Mouse (Mus musculus) C2C12 (cell line): ENCODE results near the gene Hsf4. TPM values are rescaled to one million over a fixed set of nuclear protein-coding genes. Genes with fewer than 3 reads are reported as not detected.
A peak's percentile ranks its signal among the peaks of the same experiment; 100 is the strongest.

ENCODE experiments used
- H3K27me3 ChIP-seq: one replicate; pipeline ENCODE4 v1.6.1; 2011; ENCODE audit not compliant: control insufficient read depth, insufficient read depth, insufficient read length
- H3K36me3 ChIP-seq: one replicate; pipeline ENCODE4 v1.6.1; 2011; ENCODE audit not compliant: control insufficient read depth, insufficient read depth
- H3K4me3 ChIP-seq: one replicate; pipeline ENCODE4 v1.5.1; 2011; ENCODE audit warnings: mild to moderate bottlenecking, control low read depth; ENCODE audit not compliant: poor library complexity, insufficient read depth, severe bottlenecking
- H3K79me2 ChIP-seq: one replicate; pipeline ENCODE4 v1.6.1; 2011; ENCODE audit not compliant: control insufficient read depth, insufficient read depth
- H3K79me3 ChIP-seq: one replicate; pipeline ENCODE4 v1.6.1; 2011; ENCODE audit warnings: low read depth, control low read depth
- H3ac ChIP-seq: one replicate; pipeline ENCODE3; 2011; ENCODE audit warnings: low read depth; ENCODE audit not compliant: control insufficient read depth, insufficient read length
- CEBPB ChIP-seq: IDR thresholded peaks from one replicate; pipeline ENCODE4 v1.6.1; 2011; ENCODE audit warnings: low read depth, mild to moderate bottlenecking, control low read depth, moderate library complexity
- CTCF ChIP-seq: IDR thresholded peaks from one replicate; pipeline ENCODE4 v1.5.1; 2011; ENCODE audit not compliant: control insufficient read depth, insufficient read depth, insufficient read length
- FOSL1 ChIP-seq: IDR thresholded peaks from one replicate; pipeline ENCODE4 v1.8.0; 2011; ENCODE audit warnings: mild to moderate bottlenecking, low read length; ENCODE audit not compliant: poor library complexity, insufficient read depth, severe bottlenecking
- MAX ChIP-seq: IDR thresholded peaks from one replicate; pipeline ENCODE4 v1.6.1; 2011; ENCODE audit warnings: mild to moderate bottlenecking, control low read depth
- MYOD1 ChIP-seq: IDR thresholded peaks from one replicate; pipeline ENCODE4 v1.6.1; 2011; ENCODE audit warnings: low read depth; ENCODE audit not compliant: control insufficient read depth, insufficient read length
- MYOG ChIP-seq: IDR thresholded peaks from one replicate; pipeline ENCODE4 v1.6.1; 2011; ENCODE audit not compliant: control insufficient read depth, insufficient read length; ENCODE audit errors: extremely low read depth
- USF1 ChIP-seq: IDR thresholded peaks from one replicate; pipeline ENCODE4 v1.6.1; 2011; ENCODE audit warnings: low read depth, mild to moderate bottlenecking, control low read depth, moderate library complexity
- polyA plus RNA-seq: library from polyadenylated mRNA; unstranded; fragments of >200 nt; fragmentation: generic; extraction: Trizol; gene quantifications from one replicate; pipeline ENCODE4 v1.2.1, GENCODE M21; 2012; ENCODE audit warnings: missing spikeins

Hsf4 gene
- polyA plus RNA-seq, 1 experiment, result 3.4 TPM

DNA sequence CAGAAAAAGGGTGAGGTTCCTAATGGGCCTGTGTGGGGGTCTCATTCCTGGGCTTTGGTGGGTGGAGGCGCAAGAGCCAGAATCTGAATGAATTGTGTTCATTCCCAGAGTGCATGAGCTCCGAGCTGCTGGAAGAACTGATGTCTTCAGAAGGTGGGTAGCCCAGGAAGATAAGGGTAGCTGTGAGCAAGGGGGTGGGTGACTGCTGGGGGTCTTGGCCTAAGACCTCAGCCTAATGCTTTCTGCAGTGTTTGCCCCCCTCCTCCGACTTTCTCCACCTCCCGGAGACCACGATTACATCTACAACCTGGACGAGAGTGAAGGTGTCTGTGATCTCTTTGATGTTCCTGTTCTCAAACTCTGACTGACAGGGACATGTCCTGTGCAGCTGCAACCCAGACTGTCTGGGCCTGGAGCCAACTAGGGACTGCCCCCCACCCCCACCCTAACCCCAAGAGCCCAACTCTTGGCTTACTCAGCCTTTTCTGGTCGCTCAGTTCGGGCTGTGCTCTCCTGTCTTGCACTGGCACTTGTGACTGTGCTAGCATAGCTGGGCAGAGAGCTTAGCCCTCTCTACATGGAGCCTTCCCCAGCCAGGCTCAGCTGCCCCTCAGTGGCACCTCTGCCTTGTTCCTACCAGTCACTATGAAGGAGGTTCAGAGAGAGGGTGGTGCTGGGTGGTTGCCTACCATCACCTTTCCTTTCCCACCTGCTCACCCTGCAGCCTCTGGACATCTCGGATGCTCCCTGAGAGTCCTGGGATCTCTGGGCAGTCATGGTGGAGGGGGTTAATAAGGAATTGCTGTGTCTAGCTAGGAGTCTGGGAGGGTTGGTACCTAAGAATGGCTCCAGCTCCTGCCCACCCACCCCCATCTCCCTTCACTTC, 35.0 kb downstream of the Hsf4 start:
- TF ChIP-seq MYOD1 (peak; percentile 68), FOSL1 (no peak)
- H3ac ChIP-seq, result no peak overlapping the region
- H3K27me3 ChIP-seq, result no peaks in the 10 kb centered on the region
- H3K4me3 ChIP-seq, result no peak overlapping the region
- peaks cover 73% of the 10 kb centered on the region for H3K36me3 ChIP-seq
- H3K79me2 ChIP-seq, result peaks cover 33% of the 10 kb centered on the region
- H3K79me3 ChIP-seq, result peaks cover 9% of the 10 kb centered on the region

DNA sequence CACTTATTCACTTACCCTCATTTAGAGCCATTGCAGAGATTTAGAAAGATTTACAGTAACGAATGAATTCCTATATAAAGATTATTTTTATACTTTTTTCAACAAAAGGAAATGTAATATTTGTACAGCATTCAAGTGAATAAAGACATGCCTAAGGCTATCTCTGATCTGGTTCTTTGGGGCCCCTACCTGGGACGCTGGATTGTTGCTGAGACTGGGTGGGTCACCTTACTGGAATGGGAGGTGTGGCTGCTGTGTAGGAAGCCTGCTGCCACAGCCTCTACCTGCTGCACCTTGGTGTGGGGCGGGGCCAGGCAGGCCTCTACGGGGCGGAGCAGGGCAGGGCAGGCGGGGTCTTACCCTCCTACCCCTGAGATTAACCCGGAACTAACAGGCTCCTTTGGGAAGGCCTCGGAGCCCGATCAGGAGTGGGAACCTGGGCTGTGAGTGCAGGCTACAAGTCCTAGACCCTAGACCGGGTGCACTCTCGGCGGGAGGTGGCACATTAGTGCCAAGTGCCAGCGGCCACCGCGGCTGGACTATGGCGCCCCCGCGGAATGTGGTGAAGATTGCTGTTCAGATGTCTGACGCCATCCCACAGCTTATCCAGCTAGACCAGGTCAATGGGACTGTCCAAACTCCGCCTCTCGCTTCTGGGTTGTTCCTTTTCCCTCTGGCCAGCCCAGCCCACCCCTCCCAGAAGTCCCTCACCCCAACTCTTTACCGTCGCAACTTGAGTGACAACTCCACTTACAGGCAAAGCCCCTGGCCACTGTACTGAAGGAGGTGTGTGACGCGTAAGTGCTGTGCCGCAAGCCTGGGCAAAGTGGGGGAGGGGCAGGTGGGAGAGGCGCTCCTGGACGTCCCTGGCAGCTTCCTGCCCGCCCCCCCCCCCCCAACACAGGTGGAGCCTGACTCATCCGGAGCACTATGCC, 35.9 kb downstream of the Hsf4 start, which contains the start of gene Elmo3:
TSS of gene Elmo3 (plus strand) at position 391 of the 935 bp plus-strand sequence.
- no peak for TF ChIP-seq CTCF
- no peak for TF ChIP-seq CEBPB
- TF ChIP-seq MYOG, result no peak
- no peak for TF ChIP-seq MAX
- TF ChIP-seq FOSL1, result no peak
- no peak for TF ChIP-seq USF1
- TF ChIP-seq MYOD1, result no peak
- Histone ChIP-seq H3K27me3 (no peaks in the 10 kb centered on the region), H3K4me3 (no peak within 1 kb of the TSS), H3K36me3 (peaks cover 71% of the 10 kb centered on the region), H3K79me3 (peaks cover 4% of the 10 kb centered on the region), H3ac (no peak within 1 kb of the TSS), H3K79me2 (peaks cover 24% of the 10 kb centered on the region)

GRCm38 (mm10) chr8:105306146-105306691, 36.6 kb downstream of the Hsf4 start:
- no peak overlapping the region for H3K4me3 ChIP-seq
- peaks cover 70% of the 10 kb centered on the region for H3K36me3 ChIP-seq
- no peak overlapping the region for H3ac ChIP-seq
- TF ChIP-seq USF1 (no peak), MYOD1 (no peak), MAX (no peak), FOSL1 (no peak), CEBPB (no peak), MYOG (no peak), CTCF (no peak)
- H3K79me3 ChIP-seq, result peaks cover 4% of the 10 kb centered on the region
- no peaks in the 10 kb centered on the region for H3K27me3 ChIP-seq
- peaks cover 16% of the 10 kb centered on the region for H3K79me2 ChIP-seq

- Histone ChIP-seq H3K79me2 (peaks cover 3% of the 10 kb centered on the region), H3K36me3 (peaks cover 65% of the 10 kb centered on the region), H3K79me3 (peaks cover 3% of the 10 kb centered on the region), H3ac (no peak overlapping the region), H3K4me3 (no peak overlapping the region), H3K27me3 (no peaks in the 10 kb centered on the region)
- TF ChIP-seq MAX (no peak), FOSL1 (no peak), MYOD1 (no peak), CEBPB (no peak), CTCF (no peak), MYOG (no peak), USF1 (no peak)
Measured at GRCm38 (mm10) chr8:105307670-105308069, 38.1 kb downstream of the Hsf4 start.

DNA sequence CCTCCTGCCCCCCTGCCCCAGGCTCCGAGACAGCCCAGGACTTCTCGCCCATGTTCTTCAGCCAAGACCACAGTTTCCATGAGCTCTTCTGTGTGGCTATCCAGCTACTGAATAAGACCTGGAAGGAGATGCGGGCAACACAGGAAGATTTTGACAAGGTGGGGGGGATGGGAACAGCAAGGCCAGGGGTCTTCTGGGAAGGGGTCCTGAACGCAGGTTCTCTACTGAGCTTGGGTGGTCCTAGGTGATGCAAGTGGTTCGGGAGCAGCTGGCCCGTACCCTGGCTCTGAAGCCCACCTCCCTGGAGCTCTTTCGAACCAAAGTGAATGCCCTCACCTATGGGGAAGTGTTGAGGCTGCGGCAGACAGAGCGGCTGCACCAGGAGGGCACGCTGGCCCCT, 38.8 kb downstream of the Hsf4 start:
- Histone ChIP-seq H3K27me3 (no peaks in the 10 kb centered on the region), H3K79me2 (no peaks in the 10 kb centered on the region), H3K79me3 (no peaks in the 10 kb centered on the region), H3ac (no peak overlapping the region), H3K36me3 (peaks cover 59% of the 10 kb centered on the region), H3K4me3 (no peak overlapping the region)
- TF ChIP-seq FOSL1, result no peak
- TF ChIP-seq MAX, result no peak
- TF ChIP-seq CEBPB, result no peak
- TF ChIP-seq CTCF, result no peak
- TF ChIP-seq MYOD1, result no peak
- no peak for TF ChIP-seq USF1
- no peak for TF ChIP-seq MYOG

DNA sequence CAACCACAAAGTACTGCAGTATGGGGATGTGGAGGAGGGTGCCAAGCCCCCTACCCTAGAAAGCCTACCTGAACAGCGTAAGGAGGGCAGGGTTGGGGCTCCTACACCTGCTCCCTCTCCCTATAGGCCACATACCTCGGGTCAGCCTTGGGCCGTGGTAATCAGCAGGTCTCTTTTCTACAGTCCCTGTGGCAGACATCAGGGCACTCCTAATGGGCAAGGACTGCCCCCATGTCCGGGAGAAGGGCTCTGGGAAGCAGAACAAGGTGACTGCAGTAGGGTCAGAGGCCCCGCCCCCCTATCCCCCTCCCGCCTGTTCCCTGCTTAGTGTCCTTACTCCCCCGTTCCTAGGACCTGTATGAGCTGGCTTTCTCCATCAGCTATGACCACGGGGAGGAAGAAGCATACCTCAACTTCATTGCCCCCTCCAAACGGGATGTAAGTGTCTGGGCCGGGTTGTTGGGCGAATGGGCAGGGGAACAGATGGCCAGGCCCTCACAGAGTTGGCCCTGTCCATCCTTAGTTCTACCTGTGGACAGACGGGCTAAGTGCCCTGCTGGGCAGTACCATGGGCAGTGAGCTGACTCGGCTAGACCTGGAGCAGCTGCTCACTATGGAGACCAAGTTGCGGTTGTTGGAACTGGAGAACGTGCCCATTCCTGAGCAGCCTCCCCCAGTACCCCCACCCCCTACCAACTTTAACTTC, 39.7 kb downstream of the Hsf4 start:
- H3K79me3 ChIP-seq, result no peaks in the 10 kb centered on the region
- H3K27me3 ChIP-seq, result no peaks in the 10 kb centered on the region
- no peak overlapping the region for H3K4me3 ChIP-seq
- no peak for TF ChIP-seq CEBPB
- TF ChIP-seq MAX, result no peak
- TF ChIP-seq FOSL1, result no peak
- TF ChIP-seq MYOG, result no peak
- no peak for TF ChIP-seq MYOD1
- no peak for TF ChIP-seq USF1
- TF ChIP-seq CTCF, result no peak
- no peak overlapping the region for H3ac ChIP-seq
- peaks cover 54% of the 10 kb centered on the region for H3K36me3 ChIP-seq
- no peaks in the 10 kb centered on the region for H3K79me2 ChIP-seq
